Mouse (Mus musculus): ENCODE measurements around the gene Zfp974. TPM values are rescaled to one million over a fixed set of nuclear protein-coding genes. Genes with fewer than 3 reads are reported as not detected.

Gene Zfp974
- polyA plus RNA-seq, 1 experiment from 2014 or later, result 18.0 TPM

- Histone ChIP-seq H3K9ac (peak overlapping the region; percentile 36; the same call in 1 of the 2 replicates), H3K36me3 (replicated peaks) (0 out of 2 replicates have a peak, but pooled peaks cover 3% of the 10 kb centered on the region), H3K4me1 (peaks cover 12% of the 10 kb centered on the region), H3K9me3 (no peaks in the 10 kb centered on the region), H3K27ac (0 out of 2 replicates have a peak overlapping the region, but pooled peaks have one; percentile 36), H3K27me3 (replicated peaks) (no peaks in the 10 kb centered on the region), H3K4me2 (peak overlapping the region; percentile 62), H3K4me3 (peak overlapping the region; percentile 44)
- WGBS, result under 1% methylated on average over 22 of the region's 22 CpGs
- ATAC-seq (replicated peaks), result peak; percentile 67; the same call in 1 of the 2 replicates
Observed at GRCm38 (mm10) chr7:27860396-27861235, 68.6 kb downstream of the Zfp974 start.

GRCm38 (mm10) chr7:27859301-27860251, 69.7 kb downstream of the Zfp974 start:
- Histone ChIP-seq H3K27ac (0 out of 2 replicates have a peak overlapping the region, but pooled peaks have one; percentile 36), H3K9ac (no peak overlapping the region; the same call in 1 of the 2 replicates), H3K4me1 (peaks cover 12% of the 10 kb centered on the region), H3K27me3 (replicated peaks) (no peaks in the 10 kb centered on the region), H3K9me3 (no peaks in the 10 kb centered on the region), H3K36me3 (replicated peaks) (0 out of 2 replicates have a peak, but pooled peaks cover 4% of the 10 kb centered on the region), H3K4me3 (peak overlapping the region; percentile 44), H3K4me2 (peak overlapping the region; percentile 62)
- 34% methylated on average over 10 of the region's 10 CpGs for WGBS
- no peak for ATAC-seq (replicated peaks)

Other genes with a start within 250 kb of the Zfp974 start
- gene Zfp607b, start 240.1 kb downstream of the Zfp974 start, polyA plus RNA-seq (2015; fragmentation: Nextera tagmentation; extraction: Ambion mirVana), result 17.0 and 18.3 TPM in 2 replicates
- 125 and 128 TPM in 2 replicates for gene Zfp60, start 198.1 kb downstream of the Zfp974 start, polyA plus RNA-seq (2015; fragmentation: Nextera tagmentation; extraction: Ambion mirVana)
- gene Zfp626, start 122.3 kb downstream of the Zfp974 start, polyA plus RNA-seq (2015; fragmentation: Nextera tagmentation; extraction: Ambion mirVana), result 1.4 and 2.0 TPM in 2 replicates
- 11.5 and 12.0 TPM in 2 replicates for gene Zfp59, start 90.9 kb downstream of the Zfp974 start, polyA plus RNA-seq (2015; fragmentation: Nextera tagmentation; extraction: Ambion mirVana)
- 1.2 and 1.5 TPM in 2 replicates for gene Zfp607a, start 71.9 kb downstream of the Zfp974 start, polyA plus RNA-seq (2015; fragmentation: Nextera tagmentation; extraction: Ambion mirVana)
- gene Zfp780b, start 49.7 kb upstream of the Zfp974 start, polyA plus RNA-seq (2015; fragmentation: Nextera tagmentation; extraction: Ambion mirVana), result 36.0 and 38.8 TPM in 2 replicates
- gene Zfp850, start 84.7 kb upstream of the Zfp974 start, polyA plus RNA-seq (2015; fragmentation: Nextera tagmentation; extraction: Ambion mirVana), result 6.0 and 7.7 TPM in 2 replicates
- gene Psmc4, start 120.6 kb upstream of the Zfp974 start, polyA plus RNA-seq (2015; fragmentation: Nextera tagmentation; extraction: Ambion mirVana), result 296 and 299 TPM in 2 replicates
- 0.51 and 0.66 TPM in 2 replicates for gene Fcgbp, start 141.8 kb upstream of the Zfp974 start, polyA plus RNA-seq (2015; fragmentation: Nextera tagmentation; extraction: Ambion mirVana)
- gene 9530053A07Rik, start 200.0 kb upstream of the Zfp974 start, polyA plus RNA-seq (2015; fragmentation: Nextera tagmentation; extraction: Ambion mirVana), result 0.05 and 0.06 TPM in 2 replicates
- 75.6 and 78.4 TPM in 2 replicates for gene Fbl, start 240.2 kb upstream of the Zfp974 start, polyA plus RNA-seq (2015; fragmentation: Nextera tagmentation; extraction: Ambion mirVana)